Comparison of ENCODE assay signal across 15 mouse cellular contexts in genomic region chr5:104137920-104138541, GRCm38 (mm10). TPM values are rescaled to one million over a fixed set of nuclear protein-coding genes. Genes with fewer than 3 reads are reported as not detected.
"Had no signal": no experiment of that assay in that cellular context is flagged by ENCODE, and none has a peak within 500 bp of the region (broad histone marks: within the 10 kb centered on the region; RNA-seq: fewer than 3 reads in every experiment).

No protein-coding gene starts in this region.

- DNase-seq: kidney, adult 11 months; kidney, adult 9 months; kidney, postnatal 14 days; midbrain, embryonic 14.5 days; thymus, adult 2 months; thymus, postnatal 25 days had no signal

- H3K9me3 ChIP-seq: limb, embryonic 10.5 days; liver, embryonic 15.5 days; neural tube, embryonic 12.5 days had no signal

- H3K4me1 ChIP-seq: liver, embryonic 15.5 days; neural tube, embryonic 12.5 days had no signal

- H3K27ac ChIP-seq: left cerebral cortex, adult 2 months; limb, embryonic 10.5 days; liver, embryonic 15.5 days; neural tube, embryonic 12.5 days had no signal

- H3K27me3 ChIP-seq: liver, embryonic 15.5 days; neural tube, embryonic 12.5 days had no signal

- H3K4me3 ChIP-seq: left cerebral cortex, adult 2 months; limb, embryonic 10.5 days; liver, embryonic 15.5 days; neural tube, embryonic 12.5 days had no signal

- H3K9ac ChIP-seq: liver, embryonic 15.5 days; neural tube, embryonic 12.5 days had no signal

- H3K36me3 ChIP-seq: limb, embryonic 10.5 days; liver, embryonic 15.5 days; neural tube, embryonic 12.5 days had no signal

- H3K4me2 ChIP-seq: liver, embryonic 11.5 days; liver, embryonic 15.5 days; neural tube, embryonic 12.5 days had no signal

RNA-seq across cellular contexts. Expression of gene Dspp, which starts 32.5 kb away (rescaled TPM):
- polyA plus RNA-seq: large intestine, adult 2 months; limb, embryonic 10.5 days; limb, embryonic 14.5 days; liver, embryonic 11.5 days; liver, embryonic 15.5 days; midbrain, embryonic 14.5 days; neural tube, embryonic 12.5 days; testis, adult 2 months; thymus, adult 2 months; urinary bladder, adult 2 months had no signal
